Mouse (Mus musculus) hematopoietic stem cell, adult 5-6 weeks (primary cell): ENCODE data around the gene Tenm3. TPM values are rescaled to one million over a fixed set of nuclear protein-coding genes. Genes with fewer than 3 reads are reported as not detected.

Source experiments
- ATAC-seq, 2 experiments: fragments of 125-278 bp in 1 of 2; replicated peaks in 1 of 2; 2 replicates each; pipeline ENCODE4 v1.8.0; 2016 to 2017; ENCODE audit warnings: inconsistent platforms in 2 of 2, mild to moderate bottlenecking in 2 of 2, moderate number of reproducible peaks in 2 of 2, low read depth in 1 of 2, moderate TSS enrichment in 1 of 2; ENCODE audit not compliant: low FRiP score in 2 of 2, poor library complexity in 2 of 2, severe bottlenecking in 2 of 2, insufficient read depth in 1 of 2, low TSS enrichment in 1 of 2
- total RNA-seq: library from RNA; stranded (forward); fragments of 172-1452, 232-1000 nt; gene quantifications from 2 replicates; pipeline ENCODE4 v1.2.3, GENCODE M21; 2017

Gene Tenm3
- total RNA-seq, 1 experiment from 2014 or later = not detected

- ATAC-seq = no peak
Measured at GRCm38 (mm10) chr8:48380035-48380434, 463.7 kb downstream of the Tenm3 start.

- ATAC-seq = no peak
Measured at GRCm38 (mm10) chr8:48376774-48377173, 467.0 kb downstream of the Tenm3 start.

GRCm38 (mm10) chr8:48375183-48375582, 468.6 kb downstream of the Tenm3 start:
- no peak for ATAC-seq

- no peak for ATAC-seq
Measured at GRCm38 (mm10) chr8:48373404-48373803, 470.3 kb downstream of the Tenm3 start.

- no peak for ATAC-seq
Measured at GRCm38 (mm10) chr8:48367164-48367563, 476.6 kb downstream of the Tenm3 start.

DNA sequence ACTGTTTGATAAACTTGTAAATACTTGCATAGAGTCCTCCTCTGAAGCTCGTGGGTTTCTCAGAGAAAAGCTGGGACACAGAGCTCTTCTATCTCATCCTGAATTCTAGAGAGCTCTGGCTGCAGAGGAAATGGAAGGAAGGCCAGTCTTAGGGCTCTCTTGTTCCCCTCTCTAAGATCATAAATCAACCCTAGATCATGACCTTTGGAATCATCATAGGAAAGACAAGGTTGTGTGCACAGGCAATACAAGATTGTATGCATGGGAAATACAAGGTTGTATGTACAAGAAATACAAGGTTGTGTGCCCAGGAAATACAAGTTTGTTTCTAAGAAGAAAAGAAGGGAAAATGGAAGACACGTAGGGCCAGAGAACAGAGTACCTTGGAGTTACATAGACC, 486.9 kb downstream of the Tenm3 start:
- no peak for ATAC-seq

GRCm38 (mm10) chr8:48353458-48353857, 490.3 kb downstream of the Tenm3 start:
- ATAC-seq = no peak

GRCm38 (mm10) chr8:48348901-48349300, 494.9 kb downstream of the Tenm3 start:
- no peak for ATAC-seq

DNA sequence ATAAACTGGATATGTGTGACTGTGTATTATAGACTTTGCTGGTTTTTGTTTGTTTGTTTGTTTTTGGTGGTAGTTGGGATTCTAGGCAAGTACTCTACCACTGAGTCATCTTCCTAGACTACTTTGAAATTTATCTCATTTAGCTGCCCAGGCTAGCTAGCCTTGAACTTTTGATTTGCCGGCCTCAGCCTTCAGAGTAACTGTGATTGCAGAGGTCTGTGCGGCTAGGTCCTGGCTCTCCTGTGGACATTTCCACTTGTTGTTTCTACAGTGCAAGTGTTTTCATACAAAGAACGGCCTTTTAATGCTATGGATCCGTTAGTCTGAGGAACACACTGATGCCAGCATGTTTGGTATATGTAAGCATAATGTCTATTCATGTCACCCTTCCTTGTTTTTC, 495.4 kb downstream of the Tenm3 start:
- ATAC-seq = no peak

DNA sequence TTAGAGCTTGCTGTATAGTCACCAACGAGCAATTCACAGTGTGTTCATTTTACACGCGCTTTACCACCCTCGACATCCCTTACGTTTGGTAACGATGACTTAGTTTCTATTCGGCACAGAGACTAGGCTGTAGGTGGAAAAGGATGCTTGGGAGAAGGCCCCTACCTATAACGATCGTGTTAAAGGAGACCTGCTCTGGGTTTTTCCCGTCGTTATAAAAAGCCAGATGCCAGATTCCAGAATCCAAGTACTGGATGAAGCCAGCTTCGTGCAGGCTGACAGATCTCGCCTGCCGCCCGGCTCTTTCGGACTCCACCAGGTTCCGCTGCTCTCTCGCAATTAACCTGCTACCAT, 500.7 kb downstream of the Tenm3 start:
- no peak for ATAC-seq

DNA sequence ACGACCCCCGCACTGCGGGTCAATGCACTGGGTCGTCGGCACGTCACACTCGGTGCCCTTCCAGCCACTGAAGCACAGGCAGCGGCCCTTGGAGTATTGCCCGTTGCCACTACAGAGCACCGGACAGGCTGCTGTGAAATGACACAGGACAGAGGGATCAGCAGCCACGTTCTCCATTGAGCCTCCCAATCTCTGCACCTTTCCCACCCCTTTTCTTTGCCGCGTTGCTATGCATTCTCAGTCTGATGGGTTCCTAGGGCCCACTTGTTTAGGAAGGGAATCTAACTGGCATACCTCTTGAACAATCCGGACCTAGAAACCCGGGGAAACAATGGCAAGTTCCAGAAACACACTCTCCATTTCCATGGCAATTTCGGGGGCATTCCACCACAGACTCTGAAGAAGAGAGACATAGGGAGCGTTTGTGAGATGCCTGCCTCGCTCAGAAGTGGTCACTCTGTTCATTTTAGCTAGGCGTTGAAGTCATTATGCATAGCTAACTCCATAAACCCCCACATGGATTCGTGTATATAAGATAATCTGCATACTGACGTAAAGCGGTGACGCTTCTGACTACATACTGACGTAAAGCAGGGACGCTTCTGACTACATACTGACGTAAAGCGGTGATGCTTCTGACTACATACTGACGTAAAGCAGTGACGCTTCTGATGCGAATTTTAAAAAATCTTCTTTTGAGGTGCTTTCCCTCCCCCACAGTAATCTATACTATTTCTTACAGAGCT, 501.3 kb downstream of the Tenm3 start:
- no peak for ATAC-seq

- no peak for ATAC-seq
Measured at GRCm38 (mm10) chr8:48341692-48342091, 502.1 kb downstream of the Tenm3 start.

- ATAC-seq = no peak
Measured at GRCm38 (mm10) chr8:48341276-48341675, 502.5 kb downstream of the Tenm3 start.

- no peak for ATAC-seq
Measured at GRCm38 (mm10) chr8:48322655-48323265, 521.0 kb downstream of the Tenm3 start.

DNA sequence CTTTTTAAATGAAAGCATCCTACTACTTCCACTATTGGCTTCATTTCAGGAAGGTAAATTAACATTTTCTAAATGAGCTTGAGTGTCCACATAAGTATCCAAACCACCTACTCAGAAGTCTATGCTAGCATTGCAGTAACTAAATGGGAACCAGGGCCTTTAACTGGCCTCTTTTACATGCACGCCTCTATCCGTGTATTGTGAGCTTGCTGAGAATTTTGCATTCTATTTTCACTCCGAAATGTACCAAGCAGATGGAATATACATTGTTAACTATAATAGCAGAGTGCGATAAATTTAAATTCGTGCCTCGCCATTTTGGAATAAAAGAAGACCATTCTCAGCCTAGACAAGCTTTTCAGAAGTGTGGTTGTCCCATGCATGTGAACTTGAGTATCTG, 521.5 kb downstream of the Tenm3 start:
- no peak for ATAC-seq

DNA sequence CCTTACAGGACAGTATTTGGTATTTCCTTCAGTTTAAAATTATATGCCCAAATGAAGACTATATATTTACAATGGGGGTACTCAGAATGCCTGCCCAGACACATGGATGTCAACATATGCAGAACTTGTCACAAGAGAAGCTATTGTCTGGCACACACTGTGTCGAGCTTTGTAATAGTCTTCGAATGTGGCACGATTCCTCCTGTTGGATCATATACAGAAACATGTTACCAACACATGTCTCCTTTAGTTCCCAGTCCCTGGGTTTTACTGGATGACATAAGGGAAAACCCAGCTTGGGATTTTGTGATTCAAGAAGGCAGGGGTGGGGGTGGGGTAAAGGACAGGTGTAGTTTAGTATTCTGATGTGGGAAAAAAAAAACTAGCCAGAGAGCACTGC, 524.1 kb downstream of the Tenm3 start:
- ATAC-seq = no peak

DNA sequence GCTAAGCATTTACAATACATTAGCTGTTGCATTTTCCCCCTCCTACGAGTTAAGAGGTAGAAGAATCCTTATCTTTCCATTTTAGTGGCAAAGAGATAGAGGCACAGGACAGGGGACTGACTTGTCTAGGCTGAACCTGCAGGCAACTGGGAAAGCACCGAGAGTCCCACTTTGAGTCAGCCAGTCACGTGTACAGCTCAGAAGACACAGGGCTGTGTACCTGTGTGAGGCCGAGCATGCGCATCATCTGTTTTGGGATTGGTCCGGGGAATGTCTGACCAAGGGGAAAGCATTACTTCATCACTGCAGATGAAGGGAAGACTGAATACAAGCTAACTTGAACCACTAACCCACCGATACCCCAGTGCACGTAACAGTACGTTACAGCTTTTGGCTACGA, 526.3 kb downstream of the Tenm3 start:
- ATAC-seq = no peak

DNA sequence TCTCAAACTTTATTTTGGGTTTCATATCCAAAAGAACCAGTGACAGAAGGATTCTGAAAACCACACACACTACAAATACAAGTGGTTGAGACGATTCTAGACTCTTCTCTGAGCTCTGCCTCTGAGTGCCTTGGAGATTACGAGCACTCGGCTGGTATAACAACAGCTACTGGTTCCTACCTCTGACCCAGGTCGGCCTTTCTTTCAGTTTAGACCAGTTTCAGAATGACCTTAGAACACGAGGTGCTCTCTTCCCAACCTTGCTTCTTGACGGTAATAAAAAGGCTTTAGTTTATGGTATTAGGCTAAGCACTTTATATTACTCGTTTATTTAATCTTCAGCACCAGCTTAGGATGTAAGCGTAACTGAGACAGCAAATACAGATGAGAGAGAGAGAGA, 528.1 kb downstream of the Tenm3 start:
- ATAC-seq = no peak

GRCm38 (mm10) chr8:48313985-48314368, 529.8 kb downstream of the Tenm3 start:
- no peak for ATAC-seq
